Mouse (Mus musculus): ENCODE results near the gene Il13ra1. TPM values are rescaled to one million over a fixed set of nuclear protein-coding genes. Genes with fewer than 3 reads are reported as not detected.

Il13ra1 gene
- polyA plus RNA-seq, 1 experiment: 0.59 TPM

GRCm38 (mm10) chrX:36108601-36109000 is 3.3 kb upstream of the Il13ra1 start:
- Histone ChIP-seq H3K27me3 (ENCODE audit: control insufficient read depth, insufficient read depth, low read length) (no peaks in the 10 kb centered on the region), H3K4me3 (ENCODE audit: control insufficient read depth, low read depth, low read length) (no peak overlapping the region), H3K4me1 (ENCODE audit: control insufficient read depth, insufficient read depth, low read length) (peaks cover 8% of the 10 kb centered on the region; the same call in 1 of the 2 replicates), H3K27ac (ENCODE audit: control insufficient read depth, insufficient read depth, low read depth, low read length) (no peak overlapping the region), H3K36me3 (ENCODE audit: control insufficient read depth, insufficient read depth, low read length) (no peaks in the 10 kb centered on the region)
- no peak for TF ChIP-seq POLR2A (IDR thresholded peaks at IDR 0.05; ENCODE audit: control insufficient read depth, low read depth, low read length)
- no peak for TF ChIP-seq CTCF (IDR thresholded peaks at IDR 0.05; ENCODE audit: control insufficient read depth, insufficient read depth, insufficient replicate concordance, low read depth, low read length)

DNA sequence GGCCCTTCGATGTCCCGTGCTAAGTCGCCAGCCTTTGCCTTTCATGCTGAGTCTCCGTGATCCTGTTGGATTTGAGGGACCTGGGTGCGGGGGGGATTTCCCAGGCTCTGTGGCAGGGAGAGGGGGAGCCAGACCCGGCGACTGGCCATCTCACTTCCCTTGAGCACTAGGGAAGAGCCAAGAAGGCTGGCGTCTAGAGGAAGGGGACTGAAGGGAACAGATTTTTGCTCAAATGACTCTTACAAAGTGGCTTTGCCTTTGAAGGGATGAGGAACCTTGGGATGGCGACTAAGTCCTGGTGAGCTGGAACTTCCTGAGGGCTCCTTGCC is 476 bp downstream of the Il13ra1 start:
- peaks cover 8% of the 10 kb centered on the region; the same call in 1 of the 2 replicates for H3K4me1 ChIP-seq (ENCODE audit: control insufficient read depth, insufficient read depth, low read length)
- H3K36me3 ChIP-seq (ENCODE audit: control insufficient read depth, insufficient read depth, low read length): no peaks in the 10 kb centered on the region
- H3K27me3 ChIP-seq (ENCODE audit: control insufficient read depth, insufficient read depth, low read length): no peaks in the 10 kb centered on the region
- TF ChIP-seq POLR2A (IDR thresholded peaks at IDR 0.05; ENCODE audit: control insufficient read depth, low read depth, low read length) (no peak), CTCF (IDR thresholded peaks at IDR 0.05; ENCODE audit: control insufficient read depth, insufficient read depth, insufficient replicate concordance, low read depth, low read length) (no peak)
- H3K27ac ChIP-seq (ENCODE audit: control insufficient read depth, insufficient read depth, low read depth, low read length): no peak overlapping the region
- peak overlapping the region; percentile 65 for H3K4me3 ChIP-seq (ENCODE audit: control insufficient read depth, low read depth, low read length)

- H3K27ac ChIP-seq (ENCODE audit: control insufficient read depth, insufficient read depth, low read depth, low read length): no peak overlapping the region
- peaks cover 8% of the 10 kb centered on the region; the same call in 1 of the 2 replicates for H3K4me1 ChIP-seq (ENCODE audit: control insufficient read depth, insufficient read depth, low read length)
These were observed 3.3 kb downstream of the Il13ra1 start for GRCm38 (mm10) chrX:36115171-36115570.

GRCm38 (mm10) chrX:36129037-36129770 is 17.3 kb downstream of the Il13ra1 start:
- TF ChIP-seq CTCF (IDR thresholded peaks at IDR 0.05; ENCODE audit: control insufficient read depth, insufficient read depth, insufficient replicate concordance, low read depth, low read length): no peak
- Histone ChIP-seq H3K36me3 (ENCODE audit: control insufficient read depth, insufficient read depth, low read length) (no peaks in the 10 kb centered on the region), H3K27me3 (ENCODE audit: control insufficient read depth, insufficient read depth, low read length) (no peaks in the 10 kb centered on the region), H3K27ac (ENCODE audit: control insufficient read depth, insufficient read depth, low read depth, low read length) (no peak overlapping the region), H3K4me3 (ENCODE audit: control insufficient read depth, low read depth, low read length) (no peak overlapping the region), H3K4me1 (ENCODE audit: control insufficient read depth, insufficient read depth, low read length) (no peaks in the 10 kb centered on the region)

More at GRCm38 (mm10) chrX:36115171-36115570, 3.3 kb downstream of the Il13ra1 start:
- Histone ChIP-seq H3K4me3 (ENCODE audit: control insufficient read depth, low read depth, low read length) (no peak overlapping the region), H3K36me3 (ENCODE audit: control insufficient read depth, insufficient read depth, low read length) (no peaks in the 10 kb centered on the region), H3K27me3 (ENCODE audit: control insufficient read depth, insufficient read depth, low read length) (no peaks in the 10 kb centered on the region)
- TF ChIP-seq CTCF (IDR thresholded peaks at IDR 0.05; ENCODE audit: control insufficient read depth, insufficient read depth, insufficient replicate concordance, low read depth, low read length) (no peak), POLR2A (IDR thresholded peaks at IDR 0.05; ENCODE audit: control insufficient read depth, low read depth, low read length) (no peak)

- H3K27ac ChIP-seq (ENCODE audit: control insufficient read depth, insufficient read depth, low read depth, low read length): no peak overlapping the region
- no peaks in the 10 kb centered on the region for H3K36me3 ChIP-seq (ENCODE audit: control insufficient read depth, insufficient read depth, low read length)
- no peak for TF ChIP-seq POLR2A (IDR thresholded peaks at IDR 0.05; ENCODE audit: control insufficient read depth, low read depth, low read length)
- TF ChIP-seq CTCF (IDR thresholded peaks at IDR 0.05; ENCODE audit: control insufficient read depth, insufficient read depth, insufficient replicate concordance, low read depth, low read length): no peak
- H3K4me1 ChIP-seq (ENCODE audit: control insufficient read depth, insufficient read depth, low read length): no peaks in the 10 kb centered on the region
- no peaks in the 10 kb centered on the region for H3K27me3 ChIP-seq (ENCODE audit: control insufficient read depth, insufficient read depth, low read length)
- H3K4me3 ChIP-seq (ENCODE audit: control insufficient read depth, low read depth, low read length): no peak overlapping the region
These were observed 17.8 kb downstream of the Il13ra1 start for GRCm38 (mm10) chrX:36129771-36130108.

- Histone ChIP-seq H3K27me3 (ENCODE audit: control insufficient read depth, insufficient read depth, low read length) (no peaks in the 10 kb centered on the region), H3K27ac (ENCODE audit: control insufficient read depth, insufficient read depth, low read depth, low read length) (no peak overlapping the region), H3K36me3 (ENCODE audit: control insufficient read depth, insufficient read depth, low read length) (no peaks in the 10 kb centered on the region), H3K4me3 (ENCODE audit: control insufficient read depth, low read depth, low read length) (no peak overlapping the region), H3K4me1 (ENCODE audit: control insufficient read depth, insufficient read depth, low read length) (no peaks in the 10 kb centered on the region)
- TF ChIP-seq CTCF (IDR thresholded peaks at IDR 0.05; ENCODE audit: control insufficient read depth, insufficient read depth, insufficient replicate concordance, low read depth, low read length) (no peak), POLR2A (IDR thresholded peaks at IDR 0.05; ENCODE audit: control insufficient read depth, low read depth, low read length) (no peak)
These were observed 24.4 kb downstream of the Il13ra1 start for GRCm38 (mm10) chrX:36136346-36136745.

DNA sequence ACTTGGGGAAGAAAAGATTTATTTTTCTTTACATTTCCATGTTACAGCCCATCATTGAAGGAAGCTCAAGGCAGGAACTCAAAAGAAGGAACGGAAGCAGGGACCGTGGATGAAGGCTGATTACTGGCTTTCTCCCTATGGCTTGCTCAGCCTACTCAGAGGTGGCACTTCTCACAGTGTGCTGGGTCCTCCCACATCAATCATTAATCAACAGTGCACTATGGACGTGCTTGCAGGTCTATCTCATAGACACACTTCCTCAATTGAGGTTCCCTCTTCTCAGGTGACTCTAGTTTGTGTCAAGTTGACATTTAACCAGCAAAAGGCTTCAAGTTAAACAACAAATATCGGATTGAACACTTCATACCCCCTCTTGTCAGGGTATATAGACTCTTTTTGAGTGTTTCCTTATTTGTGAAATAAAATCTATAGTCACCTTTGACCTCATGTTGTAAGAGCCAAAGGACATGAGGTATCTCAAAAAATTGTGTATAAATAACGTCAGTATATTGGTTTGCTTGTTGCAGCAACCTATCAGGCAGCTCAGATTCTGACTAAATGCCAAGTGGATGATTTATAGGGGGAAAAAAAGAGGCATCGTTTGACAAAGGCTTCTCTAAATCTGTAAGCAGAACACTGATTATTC is 30.2 kb downstream of the Il13ra1 start:
- Histone ChIP-seq H3K27me3 (ENCODE audit: control insufficient read depth, insufficient read depth, low read length) (no peaks in the 10 kb centered on the region), H3K36me3 (ENCODE audit: control insufficient read depth, insufficient read depth, low read length) (no peaks in the 10 kb centered on the region), H3K27ac (ENCODE audit: control insufficient read depth, insufficient read depth, low read depth, low read length) (no peak overlapping the region), H3K4me3 (ENCODE audit: control insufficient read depth, low read depth, low read length) (no peak overlapping the region), H3K4me1 (ENCODE audit: control insufficient read depth, insufficient read depth, low read length) (no peaks in the 10 kb centered on the region)
- no peak for TF ChIP-seq POLR2A (IDR thresholded peaks at IDR 0.05; ENCODE audit: control insufficient read depth, low read depth, low read length)
- TF ChIP-seq CTCF (IDR thresholded peaks at IDR 0.05; ENCODE audit: control insufficient read depth, insufficient read depth, insufficient replicate concordance, low read depth, low read length): no peak

Measured in testis, adult 2 months (tissue).